Mouse (Mus musculus) MEL-GATA-1-ER (cell line): ENCODE data around the gene Apba1.

ENCODE experiments used
- DNase-seq: peaks from one replicate; pipeline ENCODE4 v3.0.0-alpha.2; 2012; ENCODE audit warnings: low read depth; ENCODE audit errors: extremely low read depth

Apba1 gene

GRCm38 (mm10) chr19:23758554-23759321 is at the start of gene Apba1:
Gene Apba1 (plus strand): TSS chr19:23758887.
- DNase-seq: no peak

- DNase-seq: no peak
Observed at GRCm38 (mm10) chr19:23746506-23746905, 12.2 kb upstream of the Apba1 start.

DNA sequence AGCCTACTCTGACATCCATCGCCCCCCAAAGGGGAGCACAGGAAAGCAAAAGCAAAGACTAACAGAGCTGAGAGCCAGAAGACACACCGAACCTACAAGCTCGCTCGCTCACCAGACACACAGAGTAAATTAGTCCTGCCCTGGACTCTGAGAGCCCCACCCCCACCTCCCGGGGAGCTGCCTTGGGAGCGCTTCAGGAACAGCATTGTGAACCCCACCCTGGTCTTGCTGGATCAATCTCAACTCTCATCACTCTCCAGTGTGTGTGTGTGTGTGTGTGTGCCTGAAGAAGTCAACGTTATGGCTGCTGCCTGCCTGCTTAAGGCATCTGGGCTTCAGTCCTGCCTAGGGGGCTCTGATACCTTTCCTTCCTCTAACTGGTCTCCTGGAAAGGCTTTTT is 1.7 kb upstream of the Apba1 start:
- no peak for DNase-seq

- DNase-seq: peak; percentile 80
Observed at GRCm38 (mm10) chr19:23757961-23758553, 630 bp upstream of the Apba1 start.

DNA sequence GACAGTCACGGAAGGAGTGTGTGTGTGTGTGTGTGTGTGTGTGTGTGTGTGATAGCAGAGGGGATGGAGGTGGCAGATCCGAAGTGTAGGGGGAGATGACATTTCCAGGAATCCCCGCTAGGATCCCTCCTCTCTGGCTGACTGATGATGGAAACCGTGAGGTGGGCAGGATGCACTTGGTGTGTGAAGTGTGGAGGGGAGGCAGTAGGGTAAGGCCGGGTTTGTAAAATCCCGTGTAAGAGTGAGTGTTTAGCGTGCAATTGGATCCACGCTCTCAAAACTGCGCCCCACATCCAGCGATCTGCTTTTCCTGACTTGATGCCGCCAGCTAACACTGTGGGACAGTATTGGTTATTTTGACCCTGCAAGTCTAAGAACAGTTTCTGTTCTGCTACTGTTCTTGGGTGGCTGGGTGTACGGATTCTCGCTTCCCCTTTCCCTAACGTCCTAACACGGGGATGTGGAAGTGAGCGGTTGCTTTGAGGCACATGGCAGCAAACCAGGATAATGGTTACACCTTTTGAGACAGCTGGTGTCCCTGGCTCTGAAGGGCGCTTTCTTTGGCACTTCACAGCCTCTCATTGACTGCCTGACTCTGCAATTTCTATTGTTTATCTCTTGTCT is 747 bp downstream of the Apba1 start:
- DNase-seq: no peak

DNA sequence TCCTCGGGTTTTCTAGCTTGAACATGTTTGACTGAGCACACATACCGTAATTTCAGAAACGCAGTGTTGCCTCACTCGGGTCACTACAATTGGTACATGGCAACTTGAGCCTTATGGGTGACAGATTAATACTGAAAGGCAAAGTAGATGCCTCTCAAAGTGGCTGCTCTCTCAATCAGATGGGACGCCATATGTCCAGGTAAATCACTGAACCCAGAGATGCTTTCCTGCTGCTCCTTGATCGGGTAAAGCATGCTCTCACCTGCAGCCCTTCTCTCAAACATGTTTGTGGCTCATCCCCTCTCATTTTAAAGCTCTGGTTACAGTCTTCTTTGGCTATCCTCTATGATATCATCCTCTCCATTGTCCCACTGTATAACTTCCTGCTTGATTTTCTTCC is 4.7 kb downstream of the Apba1 start:
- DNase-seq: no peak

- DNase-seq: no peak
Observed at GRCm38 (mm10) chr19:23764051-23764450, 5.4 kb downstream of the Apba1 start.

GRCm38 (mm10) chr19:23768864-23769263 is 10.2 kb downstream of the Apba1 start:
- no peak for DNase-seq

GRCm38 (mm10) chr19:23770494-23771423 is 12.1 kb downstream of the Apba1 start:
- no peak for DNase-seq

DNA sequence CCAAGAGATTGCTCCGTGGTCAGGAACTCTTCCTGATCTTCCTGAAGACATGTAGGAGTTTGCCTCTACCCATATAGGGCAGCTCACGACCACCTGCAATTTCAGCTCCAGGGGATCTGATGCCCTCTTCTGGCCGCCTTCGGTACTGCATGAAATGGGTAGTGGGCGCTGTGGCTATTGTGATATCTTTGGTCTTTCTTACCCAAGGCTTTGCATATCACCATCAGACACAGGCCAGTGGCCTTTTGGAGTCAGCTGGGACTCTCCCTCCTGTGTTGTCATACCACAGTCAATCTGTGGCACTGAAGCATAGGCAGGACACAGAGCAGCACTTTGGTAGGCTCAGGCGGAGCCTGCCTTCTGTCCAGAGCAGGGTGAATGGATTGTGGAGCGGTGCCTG is 13.3 kb downstream of the Apba1 start:
- DNase-seq: no peak

GRCm38 (mm10) chr19:23775356-23775755 is 16.7 kb downstream of the Apba1 start:
- no peak for DNase-seq

- DNase-seq: no peak
Observed at GRCm38 (mm10) chr19:23779130-23779529, 20.4 kb downstream of the Apba1 start.

GRCm38 (mm10) chr19:23780105-23780504 is 21.4 kb downstream of the Apba1 start:
- no peak for DNase-seq

DNA sequence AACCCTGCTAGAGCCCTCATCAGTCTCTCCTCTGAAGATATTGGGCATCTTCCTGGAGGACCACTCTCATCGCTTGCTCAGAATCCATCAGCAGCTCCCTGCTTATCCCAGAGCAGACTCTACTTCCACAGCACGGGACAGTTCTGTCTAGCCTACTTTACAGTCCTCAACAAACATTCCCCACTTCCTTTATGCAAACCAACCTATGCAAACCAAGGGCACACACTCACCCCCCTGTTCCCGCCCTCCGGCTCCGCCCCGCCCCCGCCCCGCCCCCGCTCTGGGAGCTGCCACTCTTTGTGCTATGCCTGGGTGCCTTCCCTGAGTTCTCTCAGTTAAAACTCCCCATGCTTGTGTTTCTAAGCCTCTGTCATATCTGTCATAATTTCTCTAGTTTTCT is 23.3 kb downstream of the Apba1 start:
- peak; percentile 47 for DNase-seq

DNA sequence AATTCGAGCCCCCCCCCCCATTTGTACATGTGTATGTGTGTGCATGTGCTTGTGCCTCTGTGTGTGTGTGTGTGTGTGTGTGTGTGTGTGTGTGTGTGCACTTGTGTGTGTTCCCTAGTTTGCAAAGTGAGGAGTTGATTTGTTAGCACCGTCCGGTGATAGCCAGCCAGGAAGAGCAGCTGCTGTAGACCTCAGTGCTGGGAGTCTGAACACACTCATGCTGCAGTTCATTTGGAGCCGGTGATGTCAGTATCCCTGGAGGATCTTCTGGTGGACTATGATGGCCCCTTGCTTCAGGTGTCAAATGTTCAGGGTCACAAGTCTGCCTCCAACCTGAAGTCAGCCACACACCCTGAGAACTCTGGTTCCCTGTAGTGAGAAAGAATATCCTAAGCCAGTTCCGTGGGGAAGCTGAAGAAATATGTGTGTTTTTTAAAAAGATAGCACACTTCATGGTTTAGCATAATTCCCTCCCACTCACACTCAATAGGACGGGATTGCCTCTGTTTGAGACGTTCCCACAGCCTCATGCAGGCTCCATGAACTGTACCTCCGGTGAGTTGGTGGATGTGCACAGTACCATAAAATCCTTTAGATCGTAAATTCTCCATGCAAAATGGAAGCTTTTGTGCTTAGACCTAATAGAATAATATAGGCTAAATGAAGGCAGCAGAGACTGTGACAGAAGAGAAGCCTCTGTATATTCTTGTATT is 29.9 kb downstream of the Apba1 start:
- no peak for DNase-seq

GRCm38 (mm10) chr19:23791704-23792103 is 33.0 kb downstream of the Apba1 start:
- DNase-seq: no peak

- DNase-seq: no peak
Observed at GRCm38 (mm10) chr19:23792559-23792958, 33.9 kb downstream of the Apba1 start.

DNA sequence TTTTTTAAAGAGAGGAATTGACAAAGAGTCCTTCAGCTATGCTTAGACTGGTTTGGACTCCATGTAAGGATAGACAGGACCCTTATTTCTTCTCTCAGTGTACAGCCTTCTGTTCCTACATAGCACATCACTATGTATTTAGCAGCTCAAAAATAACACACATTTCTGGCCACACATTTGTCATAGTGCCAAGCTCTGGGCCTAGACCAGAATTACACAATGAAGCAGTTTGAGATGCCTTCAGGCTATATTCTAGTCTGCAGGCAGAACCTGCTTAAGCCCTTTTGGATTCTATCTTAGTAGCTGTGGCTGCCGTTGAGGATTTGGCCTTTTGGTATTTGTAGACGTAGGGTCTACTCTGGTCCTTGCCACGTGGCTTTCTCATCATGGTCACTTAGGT is 35.8 kb downstream of the Apba1 start:
- no peak for DNase-seq

- no peak for DNase-seq
Observed at GRCm38 (mm10) chr19:23795156-23795555, 36.5 kb downstream of the Apba1 start.

DNA sequence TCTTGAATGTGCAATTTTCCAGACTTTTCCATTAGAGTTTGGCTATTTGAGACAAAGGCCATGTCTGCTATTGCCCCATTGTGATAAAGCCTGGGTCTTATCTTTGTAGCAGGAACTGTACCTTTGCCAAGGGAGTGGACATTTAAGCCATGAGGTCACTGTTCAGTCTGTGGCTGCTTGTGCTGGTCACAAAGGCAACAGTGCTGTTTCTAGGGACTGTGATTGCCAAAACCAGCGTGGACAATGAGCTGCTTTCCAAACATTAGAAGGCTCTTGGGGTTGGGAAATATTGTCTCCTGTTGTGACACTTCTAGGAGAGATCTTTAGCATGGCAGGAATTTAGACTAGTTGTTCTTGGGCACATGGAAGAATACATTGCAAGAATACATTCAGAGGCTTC is 42.5 kb downstream of the Apba1 start:
- DNase-seq: no peak
